Mouse (Mus musculus) spleen, postnatal 14 days (tissue): ENCODE measurements around the gene Dync1li1.

Experiments used
- DNase-seq, 2 experiments: peaks; one replicate each; pipeline ENCODE4 v3.0.0; 2021 to 2022; ENCODE audit warnings: low spot score in 2 of 2

Dync1li1 gene

GRCm38 (mm10) chr9:114729911-114730805, 41.6 kb downstream of the Dync1li1 start:
- no peak for DNase-seq

GRCm38 (mm10) chr9:114731011-114731755, 42.6 kb downstream of the Dync1li1 start, which contains the start of gene Cmtm6:
Gene Cmtm6, plus strand, starts transcription at chr9:114731116.
- peak; percentile 98 to 99 for DNase-seq

- DNase-seq = peak in 1 of 2 experiments; percentile 24
Measured at GRCm38 (mm10) chr9:114731871-114732682, 43.5 kb downstream of the Dync1li1 start.

- no peak for DNase-seq
Measured at GRCm38 (mm10) chr9:114733238-114733637, 44.6 kb downstream of the Dync1li1 start.

GRCm38 (mm10) chr9:114736442-114736841, 47.9 kb downstream of the Dync1li1 start:
- no peak for DNase-seq

- DNase-seq = no peak
Measured at GRCm38 (mm10) chr9:114740336-114740735, 51.7 kb downstream of the Dync1li1 start.

- DNase-seq = no peak
Measured at GRCm38 (mm10) chr9:114742731-114743130, 54.1 kb downstream of the Dync1li1 start.

GRCm38 (mm10) chr9:114745163-114745562, 56.6 kb downstream of the Dync1li1 start:
- no peak for DNase-seq

GRCm38 (mm10) chr9:114745654-114746053, 57.1 kb downstream of the Dync1li1 start:
- DNase-seq = no peak

GRCm38 (mm10) chr9:114747012-114747411, 58.4 kb downstream of the Dync1li1 start:
- no peak for DNase-seq

GRCm38 (mm10) chr9:114747466-114747865, 58.9 kb downstream of the Dync1li1 start:
- no peak for DNase-seq

GRCm38 (mm10) chr9:114751582-114751981, 63.0 kb downstream of the Dync1li1 start:
- DNase-seq = no peak

- no peak for DNase-seq
Measured at GRCm38 (mm10) chr9:114752311-114752710, 63.7 kb downstream of the Dync1li1 start.

GRCm38 (mm10) chr9:114752863-114753484, 64.4 kb downstream of the Dync1li1 start:
- peak; percentile 88 to 95 for DNase-seq

- no peak for DNase-seq
Measured at GRCm38 (mm10) chr9:114758272-114758671, 69.7 kb downstream of the Dync1li1 start.

GRCm38 (mm10) chr9:114758801-114759200, 70.2 kb downstream of the Dync1li1 start:
- no peak for DNase-seq

GRCm38 (mm10) chr9:114759886-114760285, 71.3 kb downstream of the Dync1li1 start:
- no peak for DNase-seq

GRCm38 (mm10) chr9:114760353-114760752, 71.8 kb downstream of the Dync1li1 start:
- DNase-seq = no peak

- DNase-seq = no peak
Measured at GRCm38 (mm10) chr9:114761848-114762247, 73.3 kb downstream of the Dync1li1 start.

GRCm38 (mm10) chr9:114763341-114763740, 74.8 kb downstream of the Dync1li1 start:
- DNase-seq = peak in 1 of 2 experiments; percentile 29

- DNase-seq = no peak
Measured at GRCm38 (mm10) chr9:114767030-114767429, 78.4 kb downstream of the Dync1li1 start.
